Mouse (Mus musculus) ES-E14 (cell line): Measurements from ENCODE around the gene Thop1. TPM values are rescaled to one million over a fixed set of nuclear protein-coding genes. Genes with fewer than 3 reads are reported as not detected.

Experiments used
- DNase-seq: peaks from one replicate; pipeline ENCODE4 v3.0.0-alpha.2; 2013; ENCODE audit warnings: low read depth, low spot score
- H3K27ac ChIP-seq: 2 replicates; pipeline ENCODE4 v1.5.1; 2012; ENCODE audit warnings: low read depth, mild to moderate bottlenecking, low read length, moderate library complexity, mixed read lengths; ENCODE audit not compliant: poor library complexity, insufficient read depth, severe bottlenecking
- H3K36me3 ChIP-seq: 2 replicates; pipeline ENCODE4 v1.6.1; 2012; ENCODE audit warnings: mild to moderate bottlenecking, low read length, moderate library complexity, mixed read lengths; ENCODE audit not compliant: control insufficient read depth, poor library complexity, insufficient read depth, severe bottlenecking
- H3K4me1 ChIP-seq, 2 experiments: fragments of 150-350 bp in 1 of 2; sonication (generic) in 1 of 2; 2 replicates each; pipeline ENCODE4 v1.6.1; 2012; ENCODE audit warnings: low read length in 2 of 2, mild to moderate bottlenecking in 1 of 2, mixed read lengths in 1 of 2; ENCODE audit not compliant: control insufficient read depth in 2 of 2, insufficient read depth in 2 of 2, poor library complexity in 1 of 2
- H3K4me3 ChIP-seq, 2 experiments: fragments of 150-350 bp in 1 of 2; sonication (generic) in 1 of 2; 2 replicates each; pipeline ENCODE4 v1.5.1; 2012; ENCODE audit warnings: low read length in 2 of 2, low read depth in 1 of 2, mild to moderate bottlenecking in 1 of 2, mixed read lengths in 1 of 2; ENCODE audit not compliant: insufficient read depth in 1 of 2, poor library complexity in 1 of 2, severe bottlenecking in 1 of 2
- H3K9ac ChIP-seq: 2 replicates; pipeline ENCODE4 v1.6.1; 2012; ENCODE audit warnings: low read depth, mild to moderate bottlenecking, low read length, mixed read lengths; ENCODE audit not compliant: poor library complexity, insufficient read depth, severe bottlenecking
- H3K9me3 ChIP-seq: fragments of 150-350 bp; sonication (generic); 2 replicates; pipeline ENCODE4 v1.6.1; 2012; ENCODE audit warnings: low read depth, mild to moderate bottlenecking, low read length; ENCODE audit not compliant: control insufficient read depth, insufficient read depth
- CHD2 ChIP-seq: IDR thresholded peaks from 2 replicates; pipeline ENCODE4 v1.6.1; 2014; ENCODE audit warnings: mild to moderate bottlenecking, low read depth, low read length, inconsistent platforms
- HCFC1 ChIP-seq: IDR thresholded peaks from 2 replicates; pipeline ENCODE4 v1.6.1; 2012; ENCODE audit warnings: low read length, inconsistent platforms, borderline replicate concordance; ENCODE audit not compliant: insufficient read depth
- MAFK ChIP-seq: IDR thresholded peaks from 2 replicates; pipeline ENCODE4 v1.6.1; 2014; ENCODE audit warnings: mild to moderate bottlenecking, low read depth, low read length, inconsistent platforms; ENCODE audit not compliant: insufficient read depth
- ZC3H11A ChIP-seq: IDR thresholded peaks from 2 replicates; pipeline ENCODE4 v1.6.1; 2012; ENCODE audit warnings: low read depth, mild to moderate bottlenecking, inconsistent platforms, low read length, borderline replicate concordance
- ZNF384 ChIP-seq: IDR thresholded peaks from 2 replicates; pipeline ENCODE4 v1.6.1; 2012; ENCODE audit warnings: low read depth, low read length, inconsistent platforms
- in situ Hi-C, 2 experiments: fragments of 600-800 bp; cut with MboI; formaldehyde crosslinking; loops; one replicate each; pipeline ENCODE4 v1.15.1; 2025; ENCODE audit warnings: low sequenced_read_pairs in 2 of 2, inconsistent platforms in 1 of 2; ENCODE audit not compliant: unreplicated experiment in 2 of 2
- total RNA-seq: library from RNA; depleted of rRNA; stranded (reverse); fragments of 300-350 nt; gene quantifications from 2 replicates; pipeline ENCODE4 v1.2.3, GENCODE M21; 2012; rRNA removed

Thop1 gene
- total RNA-seq, 1 experiment: 155 TPM

DNA sequence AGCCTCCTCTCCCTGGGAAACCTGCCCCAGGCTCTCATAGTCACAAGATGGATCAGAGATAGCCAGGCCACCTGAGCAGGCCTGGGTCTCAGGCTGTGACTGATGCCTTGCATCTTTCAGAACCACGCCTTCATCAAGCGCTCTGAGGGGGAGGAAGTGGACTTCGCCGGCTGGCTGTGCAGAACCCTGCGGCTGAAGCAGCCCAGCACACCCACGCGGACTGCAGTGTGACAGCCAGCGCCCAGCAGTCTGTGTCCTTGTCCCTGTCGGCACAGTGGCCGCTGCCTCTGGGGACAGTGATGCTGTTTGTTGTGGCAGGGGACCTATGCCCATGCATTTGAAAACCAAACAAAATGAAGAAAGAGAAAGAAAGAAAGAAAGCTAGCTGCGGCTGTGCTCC lies 53.7 kb downstream of the Thop1 start:
- Histone ChIP-seq H3K4me1 (peaks cover 0 to 14% of the 10 kb centered on the region in 2 experiments; a peak in 2 of 4 replicates), H3K9ac (no peak overlapping the region), H3K4me3 (no peak overlapping the region), H3K9me3 (no peaks in the 10 kb centered on the region), H3K27ac (no peak overlapping the region), H3K36me3 (peaks cover 41% of the 10 kb centered on the region)
- no peak for DNase-seq
- TF ChIP-seq ZC3H11A (no peak), CHD2 (no peak), ZNF384 (no peak), HCFC1 (no peak), MAFK (no peak)
- in situ Hi-C loops: no loop called here

Other genes with a start within 250 kb of the Thop1 start
- gene Oaz1, start 243.4 kb upstream of the Thop1 start, total RNA-seq: 823 and 1,116 TPM in 2 replicates
- gene Lingo3, start 226.0 kb upstream of the Thop1 start, total RNA-seq: 2.4 and 6.9 TPM in 2 replicates
- gene Lsm7, start 214.8 kb upstream of the Thop1 start, total RNA-seq: 385 and 464 TPM in 2 replicates
- 38.9 and 66.1 TPM in 2 replicates for gene Sppl2b, start 214.8 kb upstream of the Thop1 start, total RNA-seq
- gene Tmprss9, start 198.2 kb upstream of the Thop1 start, total RNA-seq: 0.26 TPM in 1 of 2 replicates, not detected in the other
- gene Timm13, start 169.1 kb upstream of the Thop1 start, total RNA-seq: 219 and 244 TPM in 2 replicates
- gene Lmnb2, start 151.8 kb upstream of the Thop1 start, total RNA-seq: 66.5 and 88.2 TPM in 2 replicates
- 26.4 and 36.0 TPM in 2 replicates for gene Gadd45b, start 140.0 kb upstream of the Thop1 start, total RNA-seq
- gene Gng7, start 55.1 kb upstream of the Thop1 start, total RNA-seq: 0.79 and 0.94 TPM in 2 replicates
- 1.1 and 1.3 TPM in 2 replicates for gene Diras1, start 44.4 kb upstream of the Thop1 start, total RNA-seq
- gene Slc39a3, start 32.6 kb upstream of the Thop1 start, total RNA-seq: 12.6 and 13.1 TPM in 2 replicates
- gene Sgta, start 9.9 kb upstream of the Thop1 start, total RNA-seq: 113 and 116 TPM in 2 replicates
- 0.94 and 2.2 TPM in 2 replicates for gene Creb3l3, start 28.8 kb downstream of the Thop1 start, total RNA-seq
- gene Map2k2, start 35.9 kb downstream of the Thop1 start, total RNA-seq: 115 and 121 TPM in 2 replicates
- 15.7 and 30.1 TPM in 2 replicates for gene Zbtb7a, start 65.2 kb downstream of the Thop1 start, total RNA-seq
- 37.8 and 50.7 TPM in 2 replicates for gene Pias4, start 97.9 kb downstream of the Thop1 start, total RNA-seq
- gene Eef2, start 106.6 kb downstream of the Thop1 start, total RNA-seq: 2,093 and 2,486 TPM in 2 replicates
- 65.1 and 66.4 TPM in 2 replicates for gene Dapk3, start 113.0 kb downstream of the Thop1 start, total RNA-seq
- 0.54 and 0.79 TPM in 2 replicates for gene 4930442H23Rik, start 113.8 kb downstream of the Thop1 start, total RNA-seq
- not detected in 2 replicates for gene Nmrk2, start 132.0 kb downstream of the Thop1 start, total RNA-seq
- 4.1 and 5.5 TPM in 2 replicates for gene Atcay, start 160.8 kb downstream of the Thop1 start, total RNA-seq
- gene Zfr2, start 163.1 kb downstream of the Thop1 start, total RNA-seq: 0.67 and 4.7 TPM in 2 replicates
- gene Matk, start 182.9 kb downstream of the Thop1 start, total RNA-seq: 0.85 and 5.0 TPM in 2 replicates
- 114 and 138 TPM in 2 replicates for gene Mrpl54, start 196.9 kb downstream of the Thop1 start, total RNA-seq
- 72.3 and 90.2 TPM in 2 replicates for gene Apba3, start 196.9 kb downstream of the Thop1 start, total RNA-seq
- 5.2 and 15.2 TPM in 2 replicates for gene Tjp3, start 221.5 kb downstream of the Thop1 start, total RNA-seq
- gene Pip5k1c, start 222.9 kb downstream of the Thop1 start, total RNA-seq: 27.3 and 34.6 TPM in 2 replicates